Mouse (Mus musculus) liver, adult 2 months (tissue): ENCODE data around the gene Gm4340.

ENCODE experiments used
- CTCF ChIP-seq: fragments of 200-500 bp; IDR thresholded peaks from 2 replicates; pipeline ENCODE4 v1.5.1; 2011; ENCODE audit warnings: low read depth, low read length, control low read depth
- POLR2A ChIP-seq: fragments of 200-500 bp; IDR thresholded peaks from 2 replicates; pipeline ENCODE4 v1.6.1; 2011; ENCODE audit warnings: low read length, control low read depth; ENCODE audit not compliant: insufficient read depth; ENCODE audit errors: extremely low read depth

- TF ChIP-seq CTCF = no peak
- TF ChIP-seq POLR2A = no peak
Measured at GRCm38 (mm10) chr10:104209655-104210054, 15.8 kb downstream of the Gm4340 start.
